ENCODE assay signal across 8 mouse cellular contexts in the genomic region with DNA sequence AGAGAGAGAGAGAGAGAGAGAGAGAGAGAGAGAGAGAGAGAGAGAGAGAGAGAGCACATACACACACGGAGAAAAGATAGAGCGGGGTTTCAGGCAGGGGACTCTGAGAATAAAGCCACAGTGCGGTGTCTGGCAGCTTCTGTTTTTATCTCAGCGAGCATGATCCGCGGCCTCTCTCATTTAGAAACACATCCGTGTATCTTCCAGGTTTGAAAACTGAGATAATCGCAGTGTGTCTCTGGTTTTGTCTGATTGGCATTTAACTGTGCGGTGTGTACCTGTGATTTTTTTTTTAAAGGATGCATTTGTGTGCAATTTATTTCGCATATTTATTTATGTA.
A peak's percentile ranks its signal among the peaks of the same experiment; 100 is the strongest.
DNase-seq lines count a peak whose midpoint lies in the region; ATAC-seq and TF ChIP-seq lines count a peak whose summit lies in the region.

No protein-coding gene starts in this region.

- peak overlapping the region; percentile 91 for H3K27ac ChIP-seq in heart, embryonic 10.5 days
- peak overlapping the region; percentile 97 for H3K27ac ChIP-seq in forebrain, embryonic 13.5 days
- no peak overlapping the region for H3K27ac ChIP-seq in liver, embryonic 14.5 days

- peak overlapping the region; percentile 75 for H3K9ac ChIP-seq in forebrain, embryonic 13.5 days
- no peak overlapping the region for H3K9ac ChIP-seq in liver, embryonic 14.5 days (replicated peaks)

- H3K36me3 ChIP-seq in heart, embryonic 10.5 days: no peaks in the 10 kb centered on the region
- H3K36me3 ChIP-seq in forebrain, embryonic 13.5 days (ENCODE audit: poor library complexity, severe bottlenecking): no peaks in the 10 kb centered on the region
- no peaks in the 10 kb centered on the region for H3K36me3 ChIP-seq in liver, embryonic 14.5 days (replicated peaks; ENCODE audit: control insufficient read depth, insufficient read depth, low read depth)

- peaks cover 15% of the 10 kb centered on the region; the same call in 1 of the 2 replicates for H3K4me1 ChIP-seq in heart, embryonic 10.5 days
- H3K4me1 ChIP-seq in forebrain, embryonic 13.5 days: peaks cover 38% of the 10 kb centered on the region
- no peaks in the 10 kb centered on the region for H3K4me1 ChIP-seq in liver, embryonic 14.5 days (replicated peaks; ENCODE audit: control insufficient read depth in 2 of 2, insufficient read depth in 2 of 2, low read length in 1 of 2)

- TF ChIP-seq POLR2A in brain, embryonic 14.5 days (IDR thresholded peaks at IDR 0.05; ENCODE audit: borderline replicate concordance, extremely low read depth, insufficient read depth, insufficient read length, poor library complexity, severe bottlenecking): peak; percentile 62; the same call in 1 of the 2 replicates

- H3K27me3 ChIP-seq in heart, embryonic 10.5 days (ENCODE audit: insufficient read depth, poor library complexity, severe bottlenecking): no peaks in the 10 kb centered on the region
- no peaks in the 10 kb centered on the region for H3K27me3 ChIP-seq in forebrain, embryonic 13.5 days
- no peaks in the 10 kb centered on the region for H3K27me3 ChIP-seq in liver, embryonic 14.5 days (ENCODE audit: control insufficient read depth, insufficient read depth, low read length)

- WGBS in heart, embryonic 10.5 days: 10% methylated on average over 10 of the region's 10 CpGs
- WGBS in forebrain, embryonic 13.5 days: 5% methylated on average over 10 of the region's 10 CpGs
- 8% methylated on average over 10 of the region's 10 CpGs for WGBS in liver, embryonic 14.5 days (ENCODE audit: insufficient replicate concordance)

- H3K9me3 ChIP-seq in heart, embryonic 10.5 days: no peaks in the 10 kb centered on the region
- no peaks in the 10 kb centered on the region for H3K9me3 ChIP-seq in forebrain, embryonic 13.5 days (replicated peaks)
- H3K9me3 ChIP-seq in liver, embryonic 14.5 days (ENCODE audit: control insufficient read depth, low read length): no peaks in the 10 kb centered on the region

- peak; percentile 75 for ATAC-seq in forebrain, embryonic 13.5 days
- ATAC-seq in liver, embryonic 14.5 days (ENCODE audit: insufficient read depth): no peak

- intact Hi-C loops in heart, postnatal 14 days (cut with DNase I): no loop called here

- TF ChIP-seq EP300 in liver, embryonic 14.5 days (IDR thresholded peaks at IDR 0.05; ENCODE audit: low read depth): no peak

- TF ChIP-seq CTCF in brain, embryonic 14.5 days (IDR thresholded peaks at IDR 0.05; ENCODE audit: borderline replicate concordance, extremely low read depth, insufficient read depth, insufficient read length): no peak
- no peak for TF ChIP-seq CTCF in liver, embryonic 14.5 days (IDR thresholded peaks at IDR 0.05; ENCODE audit: low read depth)

- DNase-seq in heart, embryonic 10.5 days (ENCODE audit: low spot score): no peak
- no peak for DNase-seq in heart, postnatal 14 days
- peak; percentile 89 for DNase-seq in brain, embryonic 14.5 days (ENCODE audit: low read depth)
- no peak for DNase-seq in liver, embryonic 14.5 days (ENCODE audit: low read depth in 3 of 3, low spot score in 3 of 3)
- DNase-seq in ovary, postnatal 10 days (ENCODE audit: low spot score): no peak
- no peak for DNase-seq in layer of hippocampus, postnatal 36 days
- DNase-seq in spleen, adult 18-20 months: no peak

- peak overlapping the region; percentile 67 for H3K4me2 ChIP-seq in forebrain, embryonic 13.5 days
- peak overlapping the region; percentile 49; the same call in 1 of the 2 replicates for H3K4me2 ChIP-seq in liver, embryonic 14.5 days (ENCODE audit: low read depth)

- H3K4me3 ChIP-seq in heart, embryonic 10.5 days: peak overlapping the region; percentile 63
- peak overlapping the region; percentile 50 for H3K4me3 ChIP-seq in forebrain, embryonic 13.5 days
- no peak overlapping the region for H3K4me3 ChIP-seq in liver, embryonic 14.5 days (ENCODE audit: insufficient read depth in 1 of 2, low read depth in 2 of 2, low read length in 2 of 2)

Comparison
In these comparisons a context has a peak if more than half of its experiments do, and no peak if none do; other contexts are left out.
1. H3K4me3 ChIP-seq: peak in heart, embryonic 10.5 days (single experiment) and forebrain, embryonic 13.5 days (single experiment); none in liver, embryonic 14.5 days (0 of 2).